ENCODE assay signal across 16 mouse cellular contexts in the genomic region with DNA sequence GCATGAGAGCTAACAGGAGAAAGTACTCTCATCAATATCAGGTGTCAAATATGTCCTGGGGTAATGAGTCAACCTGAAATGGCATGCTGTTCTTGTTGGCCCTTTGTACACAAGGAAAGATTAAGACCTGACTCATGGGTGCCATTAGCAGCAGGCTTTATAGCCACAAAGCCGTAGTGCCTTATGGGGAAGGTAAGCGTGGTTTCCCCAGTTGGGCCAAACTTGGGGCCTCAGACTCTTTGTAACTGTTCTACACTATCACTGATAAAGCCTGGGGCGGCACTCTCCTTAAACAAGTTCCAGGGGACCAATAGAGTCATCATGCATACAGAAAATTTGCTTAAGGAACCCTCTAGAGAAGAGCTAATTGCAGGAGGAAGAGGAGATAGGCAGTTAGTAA.
DNase-seq lines count a peak whose midpoint lies in the region; ATAC-seq lines count a peak whose summit lies in the region.
"Had no signal": no experiment of that assay in that cellular context is flagged by ENCODE, and none has a peak within 500 bp of the region (broad histone marks: within the 10 kb centered on the region; RNA-seq: fewer than 3 reads in every experiment).

No protein-coding gene starts in this region.

- H3K27ac ChIP-seq in midbrain, embryonic 11.5 days (ENCODE audit: low read depth, low read length): no peak overlapping the region
- no peak overlapping the region for H3K27ac ChIP-seq in midbrain, embryonic 10.5 days (replicated peaks)
- H3K27ac ChIP-seq in liver, embryonic 11.5 days (ENCODE audit: low read depth, low read length): peak overlapping the region; percentile 33; the same call in 1 of the 2 replicates
- peak overlapping the region; percentile 64 for H3K27ac ChIP-seq in liver, embryonic 15.5 days (replicated peaks)
- H3K27ac ChIP-seq: embryonic facial prominence, embryonic 12.5 days; forebrain, embryonic 15.5 days; heart, embryonic 13.5 days; hindbrain, embryonic 15.5 days had no signal

- H3K9me3 ChIP-seq in midbrain, embryonic 11.5 days (ENCODE audit: control insufficient read depth, low read length): no peaks in the 10 kb centered on the region
- H3K9me3 ChIP-seq in midbrain, embryonic 10.5 days (replicated peaks): no peaks in the 10 kb centered on the region
- H3K9me3 ChIP-seq in liver, embryonic 11.5 days (ENCODE audit: control insufficient read depth, low read length): no peaks in the 10 kb centered on the region
- no peaks in the 10 kb centered on the region for H3K9me3 ChIP-seq in liver, embryonic 15.5 days (replicated peaks)
- H3K9me3 ChIP-seq: embryonic facial prominence, embryonic 12.5 days; forebrain, embryonic 15.5 days; heart, embryonic 13.5 days; hindbrain, embryonic 15.5 days had no signal

- 80% methylated on average over 3 of the region's 3 CpGs for WGBS in midbrain, embryonic 11.5 days
- whole genome bisulfite sequencing in midbrain, embryonic 10.5 days: 94% methylated on average over 3 of the region's 3 CpGs
- 43% methylated on average over 3 of the region's 3 CpGs for WGBS in liver, embryonic 11.5 days
- WGBS in liver, embryonic 15.5 days (ENCODE audit: insufficient replicate concordance): 26% methylated on average over 3 of the region's 3 CpGs

- H3K9ac ChIP-seq in midbrain, embryonic 11.5 days (ENCODE audit: low read length): no peak overlapping the region
- no peak overlapping the region for H3K9ac ChIP-seq in liver, embryonic 11.5 days (ENCODE audit: low read depth, low read length)
- no peak overlapping the region for H3K9ac ChIP-seq in liver, embryonic 15.5 days
- H3K9ac ChIP-seq: embryonic facial prominence, embryonic 12.5 days; forebrain, embryonic 15.5 days; heart, embryonic 13.5 days; hindbrain, embryonic 15.5 days had no signal

- no peak overlapping the region for H3K4me3 ChIP-seq in midbrain, embryonic 11.5 days (ENCODE audit: low read depth, low read length)
- no peak overlapping the region for H3K4me3 ChIP-seq in midbrain, embryonic 10.5 days
- no peak overlapping the region for H3K4me3 ChIP-seq in liver, embryonic 11.5 days (ENCODE audit: low read depth, low read length)
- H3K4me3 ChIP-seq in liver, embryonic 15.5 days (replicated peaks): no peak overlapping the region
- H3K4me3 ChIP-seq: embryonic facial prominence, embryonic 12.5 days; forebrain, embryonic 15.5 days; heart, embryonic 13.5 days; hindbrain, embryonic 15.5 days had no signal

- ATAC-seq in midbrain, embryonic 11.5 days (ENCODE audit: low FRiP score): no peak
- peak; percentile 71 for ATAC-seq in liver, embryonic 11.5 days (replicated peaks; ENCODE audit: low FRiP score)
- ATAC-seq in liver, embryonic 15.5 days (ENCODE audit: insufficient read depth): peak; percentile 54
- ATAC-seq: forebrain, embryonic 15.5 days had no signal

- H3K27me3 ChIP-seq in midbrain, embryonic 11.5 days (ENCODE audit: control insufficient read depth, insufficient read depth, low read length): no peaks in the 10 kb centered on the region
- no peaks in the 10 kb centered on the region for H3K27me3 ChIP-seq in midbrain, embryonic 10.5 days (ENCODE audit: low read depth, poor library complexity, severe bottlenecking)
- no peaks in the 10 kb centered on the region for H3K27me3 ChIP-seq in liver, embryonic 11.5 days (replicated peaks; ENCODE audit: control insufficient read depth, insufficient read depth, low read length)
- H3K27me3 ChIP-seq in liver, embryonic 15.5 days: no peaks in the 10 kb centered on the region
- H3K27me3 ChIP-seq: embryonic facial prominence, embryonic 12.5 days; forebrain, embryonic 15.5 days; heart, embryonic 13.5 days; hindbrain, embryonic 15.5 days had no signal

- H3K36me3 ChIP-seq in midbrain, embryonic 11.5 days (ENCODE audit: control insufficient read depth, insufficient read depth, low read length): no peaks in the 10 kb centered on the region
- no peaks in the 10 kb centered on the region for H3K36me3 ChIP-seq in midbrain, embryonic 10.5 days
- H3K36me3 ChIP-seq in liver, embryonic 11.5 days (ENCODE audit: control insufficient read depth, insufficient read depth, low read length): no peaks in the 10 kb centered on the region
- H3K36me3 ChIP-seq in liver, embryonic 15.5 days (replicated peaks): no peaks in the 10 kb centered on the region
- H3K36me3 ChIP-seq: embryonic facial prominence, embryonic 12.5 days; forebrain, embryonic 15.5 days; heart, embryonic 13.5 days; hindbrain, embryonic 15.5 days had no signal

- peak; percentile 44 for DNase-seq in midbrain, embryonic 11.5 days (ENCODE audit: low spot score, missing footprints)
- no peak for DNase-seq in midbrain, embryonic 10.5 days (ENCODE audit: low spot score)
- DNase-seq in liver, embryonic 11.5 days (ENCODE audit: low spot score): no peak
- DNase-seq in cerebellum, adult 18-20 months: no peak
- DNase-seq in layer of hippocampus, adult 8-10 months (ENCODE audit: low spot score in 2 of 2): no peak
- no peak for DNase-seq in adrenal gland, adult 8-10 months
- DNase-seq: adrenal gland, postnatal 14 days; cerebellum, adult 8-10 months; cerebellum, postnatal 25 days; gastrocnemius, postnatal 14 days; heart, postnatal 36 days had no signal

- H3K4me1 ChIP-seq in midbrain, embryonic 11.5 days (ENCODE audit: control insufficient read depth, insufficient read depth, low read length): peaks cover 3% of the 10 kb centered on the region; the same call in 1 of the 2 replicates
- peaks cover 9% of the 10 kb centered on the region for H3K4me1 ChIP-seq in midbrain, embryonic 10.5 days
- peaks cover 67% of the 10 kb centered on the region for H3K4me1 ChIP-seq in liver, embryonic 11.5 days (replicated peaks; ENCODE audit: control insufficient read depth, insufficient read depth, low read length)
- H3K4me1 ChIP-seq in liver, embryonic 15.5 days (replicated peaks): peaks cover 82% of the 10 kb centered on the region

- no peak overlapping the region for H3K4me2 ChIP-seq in midbrain, embryonic 11.5 days
- H3K4me2 ChIP-seq in liver, embryonic 11.5 days: 0 out of 2 replicates have a peak overlapping the region, but pooled peaks have one; percentile 1
- H3K4me2 ChIP-seq in liver, embryonic 15.5 days: peak overlapping the region; percentile 21
- H3K4me2 ChIP-seq: embryonic facial prominence, embryonic 12.5 days; forebrain, embryonic 15.5 days; heart, embryonic 13.5 days; hindbrain, embryonic 15.5 days had no signal

Comparison
In these comparisons a context has a peak if more than half of its experiments do, and no peak if none do; other contexts are left out.
1. H3K27ac ChIP-seq: peak in liver, embryonic 11.5 days (single experiment) and liver, embryonic 15.5 days (single experiment); none in midbrain, embryonic 11.5 days (single experiment) and midbrain, embryonic 10.5 days (single experiment).